Mouse (Mus musculus) stomach, embryonic 14.5 days (tissue): ENCODE results near the gene Treml4. TPM values are rescaled to one million over a fixed set of nuclear protein-coding genes. Genes with fewer than 3 reads are reported as not detected.

Experiments used
- polyA plus RNA-seq: library from polyadenylated mRNA; unstranded; fragments of >200 nt; fragmentation: Nextera tagmentation; extraction: Ambion mirVana; gene quantifications from 2 replicates; pipeline ENCODE4 v1.2.1, GENCODE M21; 2014

Gene Treml4
- polyA plus RNA-seq, 1 experiment from 2014 or later = 0.69 TPM

Other genes with a start within 250 kb of the Treml4 start
- not detected in 2 replicates for gene 1700122O11Rik, start 226.0 kb upstream of the Treml4 start, polyA plus RNA-seq
- not detected in 2 replicates for gene 1700067P10Rik, start 175.0 kb upstream of the Treml4 start, polyA plus RNA-seq
- gene 9830107B12Rik, start 118.0 kb upstream of the Treml4 start, polyA plus RNA-seq = not detected in 2 replicates
- gene A530064D06Rik, start 97.0 kb upstream of the Treml4 start, polyA plus RNA-seq = not detected in 2 replicates
- gene Trem1, start 31.5 kb upstream of the Treml4 start, polyA plus RNA-seq = not detected in 2 replicates
- not detected in 2 replicates for gene Trem3, start 16.5 kb upstream of the Treml4 start, polyA plus RNA-seq
- 0.08 and 0.17 TPM in 2 replicates for gene Treml2, start 35.2 kb downstream of the Treml4 start, polyA plus RNA-seq
- 0.51 and 0.59 TPM in 2 replicates for gene B430306N03Rik, start 51.8 kb downstream of the Treml4 start, polyA plus RNA-seq
- 4.4 and 5.7 TPM in 2 replicates for gene Trem2, start 82.1 kb downstream of the Treml4 start, polyA plus RNA-seq
- gene Treml1, start 95.6 kb downstream of the Treml4 start, polyA plus RNA-seq = 0.45 and 0.98 TPM in 2 replicates
- gene Nfya, start 145.6 kb downstream of the Treml4 start, polyA plus RNA-seq = 24.1 and 26.5 TPM in 2 replicates
- gene Oard1, start 145.7 kb downstream of the Treml4 start, polyA plus RNA-seq = 62.8 and 67.4 TPM in 2 replicates
- gene Apobec2, start 168.6 kb downstream of the Treml4 start, polyA plus RNA-seq = 2.9 and 3.5 TPM in 2 replicates
- gene Tspo2, start 187.2 kb downstream of the Treml4 start, polyA plus RNA-seq = 0.82 and 1.5 TPM in 2 replicates
- 11.6 and 12.5 TPM in 2 replicates for gene Unc5cl, start 190.6 kb downstream of the Treml4 start, polyA plus RNA-seq